23 mouse cellular contexts compared by ENCODE assay signal in the genomic region with DNA sequence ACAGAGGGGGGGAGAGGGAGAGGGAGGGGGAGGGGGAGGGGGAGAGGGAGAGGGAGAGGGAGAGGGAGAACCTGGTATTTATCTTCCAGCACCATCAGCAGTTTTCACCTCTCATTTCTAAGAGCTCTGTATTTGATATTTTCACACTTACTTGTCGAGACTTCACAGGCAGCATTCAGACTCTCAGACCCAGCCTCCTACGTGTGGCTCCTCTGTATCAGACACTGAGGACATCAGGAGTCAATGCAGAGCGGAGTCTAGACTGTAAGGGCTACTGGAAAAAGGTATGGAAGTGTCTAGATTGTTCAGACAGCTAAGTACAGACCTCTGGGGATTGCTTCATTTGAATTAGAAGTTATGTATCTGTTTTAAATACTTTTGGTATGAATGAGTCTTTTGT. TPM values are rescaled to one million over a fixed set of nuclear protein-coding genes. Genes with fewer than 3 reads are reported as not detected.
DNase-seq lines count a peak whose midpoint lies in the region; ATAC-seq lines count a peak whose summit lies in the region.
"Had no signal": no experiment of that assay in that cellular context is flagged by ENCODE, and none has a peak within 500 bp of the region (broad histone marks: within the 10 kb centered on the region; RNA-seq: fewer than 3 reads in every experiment).

No protein-coding gene starts in this region.

- no peaks in the 10 kb centered on the region for H3K9me3 ChIP-seq in liver, embryonic 12.5 days (replicated peaks)
- no peaks in the 10 kb centered on the region for H3K9me3 ChIP-seq in liver, embryonic 16.5 days (replicated peaks; ENCODE audit: control insufficient read depth, low read length)
- H3K9me3 ChIP-seq: embryonic facial prominence, embryonic 13.5 days; forebrain, embryonic 10.5 days; heart, embryonic 15.5 days; hindbrain, embryonic 10.5 days had no signal

- no peak overlapping the region for H3K4me2 ChIP-seq in liver, embryonic 12.5 days
- no peak overlapping the region for H3K4me2 ChIP-seq in liver, embryonic 16.5 days (ENCODE audit: low read depth, low read length)
- H3K4me2 ChIP-seq: embryonic facial prominence, embryonic 13.5 days; heart, embryonic 11.5 days; heart, embryonic 15.5 days; hindbrain, embryonic 14.5 days had no signal

- H3K9ac ChIP-seq in liver, embryonic 12.5 days, result no peak overlapping the region
- no peak overlapping the region for H3K9ac ChIP-seq in liver, embryonic 16.5 days (ENCODE audit: low read depth, low read length)
- H3K9ac ChIP-seq: embryonic facial prominence, embryonic 13.5 days; heart, embryonic 15.5 days; hindbrain, embryonic 14.5 days had no signal

- peaks cover 8% of the 10 kb centered on the region; the same call in 1 of the 2 replicates for H3K36me3 ChIP-seq in liver, embryonic 12.5 days
- H3K36me3 ChIP-seq in liver, embryonic 16.5 days (ENCODE audit: control insufficient read depth, insufficient read depth), result no peaks in the 10 kb centered on the region
- H3K36me3 ChIP-seq: heart, embryonic 15.5 days had no signal

- no peak for DNase-seq in liver
- DNase-seq in c-Kit-positive CD71-positive TER-119-positive erythroid progenitor cells, embryonic 14.5 days (ENCODE audit: low spot score), result peak; percentile 54
- DNase-seq in urinary bladder, adult 2 months (ENCODE audit: low spot score), result no peak
- DNase-seq in ovary, adult 18-20 months (ENCODE audit: low spot score), result no peak
- no peak for DNase-seq in layer of hippocampus, adult 8-10 months (ENCODE audit: low spot score in 2 of 2)
- DNase-seq: adrenal gland, adult 8-10 months; adrenal gland, postnatal 36 days; cerebellum, adult 18-20 months; cerebellum, adult 9-11 months; cerebellum, postnatal 36 days; gastrocnemius, postnatal 36 days; heart, adult 18-20 months; heart, postnatal 14 days had no signal

- no peak overlapping the region for H3K4me3 ChIP-seq in liver, embryonic 12.5 days
- H3K4me3 ChIP-seq in liver, embryonic 16.5 days (ENCODE audit: low read depth, low read length), result no peak overlapping the region
- H3K4me3 ChIP-seq: embryonic facial prominence, embryonic 13.5 days; forebrain, embryonic 10.5 days; heart, embryonic 15.5 days; hindbrain, embryonic 10.5 days had no signal

- WGBS in liver, embryonic 12.5 days (ENCODE audit: insufficient replicate concordance), result 36% methylated on average over 3 of the region's 3 CpGs
- WGBS in liver, embryonic 16.5 days (ENCODE audit: insufficient replicate concordance), result 31% methylated on average over 3 of the region's 3 CpGs

- H3K4me1 ChIP-seq in liver, embryonic 12.5 days, result peaks cover 30% of the 10 kb centered on the region
- peaks cover 3% of the 10 kb centered on the region for H3K4me1 ChIP-seq in liver, embryonic 16.5 days (ENCODE audit: control insufficient read depth, low read depth, low read length)
- H3K4me1 ChIP-seq: embryonic facial prominence, embryonic 13.5 days; forebrain, embryonic 10.5 days; hindbrain, embryonic 10.5 days had no signal

- no peak overlapping the region; the same call in 1 of the 2 replicates for H3K27ac ChIP-seq in liver, embryonic 12.5 days
- no peak overlapping the region for H3K27ac ChIP-seq in liver, embryonic 16.5 days (ENCODE audit: low read length)
- H3K27ac ChIP-seq: embryonic facial prominence, embryonic 13.5 days; forebrain, embryonic 10.5 days; heart, embryonic 15.5 days; hindbrain, embryonic 10.5 days; hindbrain, embryonic 14.5 days had no signal

- ATAC-seq in liver, embryonic 12.5 days, result peak; percentile 70
- ATAC-seq in liver, embryonic 16.5 days (ENCODE audit: low read depth), result peak; percentile 47; the same call in 1 of the 2 replicates
- ATAC-seq: forebrain, embryonic 14.5 days had no signal

- no peaks in the 10 kb centered on the region for H3K27me3 ChIP-seq in liver, embryonic 12.5 days (replicated peaks)
- no peaks in the 10 kb centered on the region for H3K27me3 ChIP-seq in liver, embryonic 16.5 days (ENCODE audit: control insufficient read depth, insufficient read depth, low read depth, low read length)
- H3K27me3 ChIP-seq: embryonic facial prominence, embryonic 13.5 days; heart, embryonic 15.5 days had no signal

RNA-seq across cellular contexts. Expression of a gene that starts 2.8 kb away (rescaled TPM):
- not detected in 2 replicates for polyA plus RNA-seq in liver, embryonic 12.5 days (2016; fragmentation: Nextera tagmentation; extraction: Ambion mirVana)
- polyA plus RNA-seq in liver, embryonic 16.5 days (2015; fragmentation: Nextera tagmentation; extraction: Ambion mirVana), result 0.13 and 0.20 TPM in 2 replicates
- 0.25 and 0.74 TPM in 2 replicates for polyA plus RNA-seq in urinary bladder, adult 2 months (2012; rRNA removed)
- total RNA-seq in layer of hippocampus, adult 8-10 months (2022), result not detected
- total RNA-seq: gastrocnemius, adult 8-10 months; gastrocnemius, postnatal 36 days; heart, adult 18-20 months; heart, postnatal 14 days had no signal
- polyA plus RNA-seq: forebrain, embryonic 10.5 days; heart, embryonic 11.5 days; hindbrain, embryonic 10.5 days had no signal

RNA-seq across cellular contexts. Expression of a gene that starts 28.1 kb away (rescaled TPM):
- 14.3 and 15.4 TPM in 2 replicates for polyA plus RNA-seq in liver, embryonic 12.5 days (2016; fragmentation: Nextera tagmentation; extraction: Ambion mirVana)
- polyA plus RNA-seq in liver, embryonic 16.5 days (2015; fragmentation: Nextera tagmentation; extraction: Ambion mirVana), result 10.1 and 11.0 TPM in 2 replicates
- 9.1 and 9.9 TPM in 2 replicates for polyA plus RNA-seq in urinary bladder, adult 2 months (2012; rRNA removed)
- total RNA-seq in layer of hippocampus, adult 8-10 months (2022), result 1 to 10 TPM; 4.7 to 5.8 (median 5.3) TPM
